Mouse (Mus musculus): ENCODE results near the gene Vmn2r18.

Gene Vmn2r18

DNA sequence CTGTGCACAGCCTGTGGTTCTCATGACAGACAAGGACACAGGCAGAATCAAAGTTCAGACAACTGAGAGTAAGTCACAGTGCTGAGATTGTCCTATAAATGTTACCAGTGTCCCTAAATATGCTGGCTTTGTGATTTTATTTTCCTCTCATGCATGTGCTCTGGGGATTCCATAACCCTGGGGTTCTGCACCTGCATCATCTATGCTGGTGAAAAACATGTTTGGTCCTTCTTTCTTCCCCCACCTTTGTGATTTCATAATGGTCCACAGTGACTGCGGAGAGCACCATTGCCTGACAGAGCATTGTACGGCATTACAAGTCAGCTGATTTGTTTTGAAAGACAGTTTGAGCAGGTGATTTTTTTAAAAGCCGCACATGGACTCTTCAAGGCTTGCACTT is at the start of gene Vmn2r18:
Vmn2r18 (minus strand) TSS at position 101 of the 400 bp plus-strand sequence.
- DNase-seq, result no peak

- DNase-seq, result no peak
These were observed 45.6 kb upstream of the Vmn2r18 start for GRCm38 (mm10) chr5:151651411-151651784.

- peak; percentile 98 for DNase-seq
These were observed 45.0 kb upstream of the Vmn2r18 start, which contains the start of gene Rfc3 for GRCm38 (mm10) chr5:151650700-151651410. TSS of gene Rfc3 (minus strand) at chr5:151651242.

- no peak for DNase-seq
These were observed 39.0 kb upstream of the Vmn2r18 start for GRCm38 (mm10) chr5:151644845-151645244.

DNA sequence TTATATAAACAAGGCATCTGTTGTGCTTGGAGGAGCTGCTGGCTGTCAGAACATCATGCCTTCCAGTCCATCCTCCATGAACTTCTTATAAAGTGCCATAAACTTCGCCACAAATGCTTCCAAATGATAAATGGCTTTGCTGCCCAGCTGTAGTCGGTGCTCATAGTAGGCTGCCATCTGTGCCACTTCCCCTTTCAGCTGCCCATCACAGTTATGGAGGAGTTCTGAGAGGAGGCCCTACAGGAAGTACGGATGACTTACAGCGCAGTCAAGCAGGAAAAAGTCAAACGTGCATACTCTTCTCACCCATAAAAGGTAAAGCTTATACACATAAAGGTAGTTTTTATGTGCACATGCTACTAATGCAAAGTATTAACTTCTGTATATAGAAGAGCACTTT is 37.0 kb upstream of the Vmn2r18 start:
- DNase-seq, result no peak

DNA sequence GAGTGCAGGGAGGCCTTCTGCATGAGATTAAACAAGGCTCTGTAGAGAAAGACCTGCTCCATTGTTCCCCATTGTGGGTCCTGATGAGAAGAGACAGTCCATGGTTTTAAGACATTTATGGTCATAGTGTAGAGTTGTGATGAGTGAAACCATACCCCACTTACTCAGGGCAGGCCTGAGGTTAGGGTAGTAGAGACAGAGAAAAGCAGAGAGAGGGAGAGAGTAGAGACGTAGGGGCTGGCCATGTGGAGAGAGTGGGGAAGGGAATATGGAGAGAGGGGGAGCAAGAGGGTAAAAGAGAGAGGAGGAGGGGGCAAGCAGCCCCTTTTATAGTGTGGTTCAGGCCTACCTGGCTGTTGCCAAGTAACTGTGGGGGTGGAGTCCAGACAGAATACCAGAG is 36.3 kb upstream of the Vmn2r18 start:
- no peak for DNase-seq

GRCm38 (mm10) chr5:151601696-151602095 is 4.1 kb downstream of the Vmn2r18 start:
- no peak for DNase-seq

All from kidney, postnatal 10 days (tissue).